Mouse (Mus musculus) liver, postnatal 0 days (tissue): Measurements from ENCODE around the gene Prkcq.

Experiments
- CTCF ChIP-seq: sonication (generic); IDR thresholded peaks from 2 replicates; pipeline ENCODE4 v1.5.1; 2016; ENCODE audit warnings: antibody characterized with exemption, low read depth
- EP300 ChIP-seq: IDR thresholded peaks from 2 replicates; pipeline ENCODE4 v1.6.1; 2016; ENCODE audit warnings: antibody characterized with exemption, low read depth, mild to moderate bottlenecking

DNA sequence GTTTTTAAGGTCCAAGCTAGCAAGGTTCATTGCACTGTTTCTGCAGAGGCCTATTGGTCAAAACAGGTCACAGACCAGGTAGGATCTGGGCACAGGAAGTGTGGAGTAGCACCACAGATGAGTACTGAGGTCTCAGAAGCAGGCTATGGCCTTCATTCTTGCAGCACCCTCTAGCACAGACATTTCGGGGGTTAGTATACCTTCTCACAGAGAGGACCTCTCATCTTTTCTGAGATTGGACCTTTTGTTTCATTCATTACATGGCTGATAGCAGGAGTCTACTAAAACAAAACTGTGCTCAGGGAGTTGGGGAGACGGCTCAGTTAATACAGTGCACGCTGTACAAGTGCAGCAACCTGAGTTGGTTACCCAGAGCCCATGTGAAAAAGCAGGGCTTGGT lies 14.7 kb downstream of the Prkcq start:
- TF ChIP-seq EP300 (no peak), CTCF (no peak)
